In genomic region chr1:170331926-170332325, GRCm38 (mm10) we compare ENCODE assay signal across 37 mouse cellular contexts. TPM values are rescaled to one million over a fixed set of nuclear protein-coding genes. Genes with fewer than 3 reads are reported as not detected.
DNase-seq lines count a peak whose midpoint lies in the region; ATAC-seq and TF ChIP-seq lines count a peak whose summit lies in the region.
"Had no signal": no experiment of that assay in that cellular context is flagged by ENCODE, and none has a peak within 500 bp of the region (broad histone marks: within the 10 kb centered on the region; RNA-seq: fewer than 3 reads in every experiment).

No protein-coding gene starts in this region.

- no peak for TF ChIP-seq POLR2A in heart, adult 2 months (IDR thresholded peaks at IDR 0.05; ENCODE audit: insufficient read depth, low read depth, low read length)

- ATAC-seq in heart, embryonic 13.5 days (ENCODE audit: extremely low read depth, insufficient number of reproducible peaks, low FRiP score, low TSS enrichment) = no peak
- ATAC-seq: CD4-positive, CD25-positive, alpha-beta regulatory T cell, adult 4 months; forebrain, embryonic 13.5 days; forebrain, embryonic 16.5 days; hindbrain, postnatal 0 days; inflammation-experienced regulatory T-cells, adult 6 months; intestine, embryonic 16.5 days had no signal

- H3K9me3 ChIP-seq in heart, embryonic 10.5 days = no peaks in the 10 kb centered on the region
- H3K9me3 ChIP-seq in heart, embryonic 13.5 days = no peaks in the 10 kb centered on the region
- H3K9me3 ChIP-seq: embryonic facial prominence, embryonic 10.5 days; embryonic facial prominence, embryonic 13.5 days; forebrain, embryonic 13.5 days had no signal

- TF ChIP-seq EP300 in heart, adult 2 months (IDR thresholded peaks at IDR 0.05; ENCODE audit: insufficient read depth, low read depth, low read length) = no peak

- no peak for TF ChIP-seq CTCF in heart, adult 2 months (IDR thresholded peaks at IDR 0.05)
- no peak for TF ChIP-seq CTCF in left cerebral cortex, adult 2 months (IDR thresholded peaks at IDR 0.05)

- WGBS in heart, embryonic 10.5 days = 48% methylated on average over 6 of the region's 6 CpGs
- WGBS in heart, adult 2 months = 57% methylated on average over 6 of the region's 6 CpGs
- WGBS in heart, embryonic 13.5 days = 41% methylated on average over 6 of the region's 6 CpGs

- H3K27ac ChIP-seq in heart, embryonic 10.5 days = peak overlapping the region; percentile 44
- no peak overlapping the region for H3K27ac ChIP-seq in heart, adult 2 months
- H3K27ac ChIP-seq in heart, embryonic 13.5 days (replicated peaks) = 0 out of 2 replicates have a peak overlapping the region, but pooled peaks have one; percentile 33
- H3K27ac ChIP-seq in left cerebral cortex, adult 2 months = peak overlapping the region; percentile 56; the same call in 1 of the 2 replicates
- H3K27ac ChIP-seq: embryonic facial prominence, embryonic 10.5 days; embryonic facial prominence, embryonic 13.5 days; forebrain, embryonic 13.5 days; hindbrain, embryonic 14.5 days; hindbrain, postnatal 0 days had no signal

- H3K4me2 ChIP-seq in heart, embryonic 13.5 days = no peak overlapping the region
- H3K4me2 ChIP-seq: embryonic facial prominence, embryonic 13.5 days; forebrain, embryonic 13.5 days; hindbrain, embryonic 14.5 days had no signal

- peaks cover 38% of the 10 kb centered on the region for H3K36me3 ChIP-seq in heart, embryonic 10.5 days
- H3K36me3 ChIP-seq in heart, adult 2 months (ENCODE audit: control insufficient read depth, insufficient read depth, low read length) = no peaks in the 10 kb centered on the region
- peaks cover 33% of the 10 kb centered on the region for H3K36me3 ChIP-seq in heart, embryonic 13.5 days
- H3K36me3 ChIP-seq: embryonic facial prominence, embryonic 10.5 days; embryonic facial prominence, embryonic 13.5 days had no signal

- H3K79me2 ChIP-seq in heart, adult 2 months (replicated peaks; ENCODE audit: control insufficient read depth, insufficient read depth, low read length) = no peaks in the 10 kb centered on the region

- peaks cover 12% of the 10 kb centered on the region for H3K4me1 ChIP-seq in heart, embryonic 10.5 days
- H3K4me1 ChIP-seq in heart, adult 2 months (ENCODE audit: control insufficient read depth, insufficient read depth, low read length) = peaks cover 1% of the 10 kb centered on the region; the same call in 1 of the 2 replicates
- H3K4me1 ChIP-seq in heart, embryonic 13.5 days = peaks cover 20% of the 10 kb centered on the region
- H3K4me1 ChIP-seq: forebrain, embryonic 13.5 days had no signal

- H3K9ac ChIP-seq in heart, adult 2 months (ENCODE audit: low read depth, low read length) = no peak overlapping the region
- H3K9ac ChIP-seq in heart, embryonic 13.5 days = 0 out of 2 replicates have a peak overlapping the region, but pooled peaks have one; percentile 1
- H3K9ac ChIP-seq: embryonic facial prominence, embryonic 13.5 days; forebrain, embryonic 13.5 days; hindbrain, embryonic 14.5 days had no signal

- intact Hi-C loops in heart, adult 2 months (cut with DNase I) = no loop called here
- intact Hi-C loops in heart, postnatal 10 days (cut with DNase I) = no loop called here
- intact Hi-C loops in left cerebral cortex, adult 2 months (cut with DNase I) = no loop called here
- intact Hi-C loops in left cerebral cortex, postnatal 36 days (cut with DNase I) = no loop called here

- H3K4me3 ChIP-seq in heart, embryonic 10.5 days = no peak overlapping the region
- H3K4me3 ChIP-seq in heart, adult 2 months = no peak overlapping the region
- no peak overlapping the region for H3K4me3 ChIP-seq in heart, embryonic 13.5 days
- no peak overlapping the region for H3K4me3 ChIP-seq in left cerebral cortex, adult 2 months
- H3K4me3 ChIP-seq: embryonic facial prominence, embryonic 10.5 days; embryonic facial prominence, embryonic 13.5 days; erythroblast, embryonic 14.5 days; forebrain, embryonic 13.5 days had no signal

- DNase-seq in heart, embryonic 10.5 days (ENCODE audit: low spot score) = no peak
- DNase-seq in heart, adult 2 months = no peak
- no peak for DNase-seq in heart, postnatal 10 days
- DNase-seq in left cerebral cortex, adult 2 months (ENCODE audit: extremely low spot score in 1 of 2, low spot score in 2 of 2) = no peak
- no peak for DNase-seq in left cerebral cortex, postnatal 36 days (ENCODE audit: low spot score in 2 of 2)
- DNase-seq in brain, adult 2 months (ENCODE audit: low read depth, low spot score) = peak; percentile 52
- no peak for DNase-seq in kidney, adult 9 months
- DNase-seq: adrenal gland, adult 2 months; adrenal gland, postnatal 14 days; cerebellum, adult 11-12 months; cerebellum, adult 8-10 months; cerebellum, postnatal 10 days; cerebellum, postnatal 36 days; embryo, embryonic 11 days; gastrocnemius, postnatal 10 days; gastrocnemius, postnatal 36 days; heart, postnatal 4 days; kidney, adult 18-20 months had no signal

- no peaks in the 10 kb centered on the region for H3K27me3 ChIP-seq in heart, embryonic 10.5 days (ENCODE audit: insufficient read depth, poor library complexity, severe bottlenecking)
- no peaks in the 10 kb centered on the region for H3K27me3 ChIP-seq in heart, adult 2 months (ENCODE audit: control insufficient read depth, insufficient read depth, low read length)
- H3K27me3 ChIP-seq in heart, embryonic 13.5 days (replicated peaks) = no peaks in the 10 kb centered on the region
- H3K27me3 ChIP-seq: embryonic facial prominence, embryonic 13.5 days; forebrain, embryonic 13.5 days had no signal

RNA-seq across cellular contexts. Expression of gene Spata46, which starts 23.3 kb away (rescaled TPM):
- 2.0 and 3.6 TPM in 2 replicates for polyA plus RNA-seq in heart, embryonic 10.5 days (2016; fragmentation: Nextera tagmentation; extraction: Ambion mirVana)
- total RNA-seq in heart, adult 2 months (2021) = not detected
- polyA plus RNA-seq in heart, adult 2 months (2012; rRNA removed) = 0.51 TPM in 1 of 2 replicates, not detected in the other
- polyA plus RNA-seq in heart, embryonic 13.5 days (2015; fragmentation: Nextera tagmentation; extraction: Ambion mirVana) = 1.1 and 1.7 TPM in 2 replicates
- total RNA-seq in heart, postnatal 10 days (2021) = not detected
- total RNA-seq in left cerebral cortex, adult 2 months (2021) = not detected
- total RNA-seq in left cerebral cortex, postnatal 36 days (2021) = not detected
- total RNA-seq: adrenal gland, adult 2 months; adrenal gland, postnatal 14 days; adrenal gland, postnatal 4 days; gastrocnemius, adult 18-20 months; gastrocnemius, postnatal 10 days; gastrocnemius, postnatal 36 days; granulocyte monocyte progenitor cell, adult 5-6 weeks; heart, postnatal 4 days; hindbrain, postnatal 0 days; MEL had no signal
- polyA plus RNA-seq: adrenal gland, adult 2 months; brain, embryonic 14.5 days; C2C12; CD4-positive, CD25-positive, alpha-beta regulatory T cell, adult 4 months; cortical plate, adult 2 months; erythroblast, embryonic 14.5 days; inflammation-experienced regulatory T-cells, adult 6 months had no signal

RNA-seq across cellular contexts. Expression of gene Gm7694, which starts 25.8 kb away (rescaled TPM):
- 8.1 and 9.0 TPM in 2 replicates for polyA plus RNA-seq in heart, embryonic 10.5 days (2016; fragmentation: Nextera tagmentation; extraction: Ambion mirVana)
- 1 to 10 TPM; 9.2 to 9.3 TPM for total RNA-seq in heart, adult 2 months (2021)
- 7.7 and 7.9 TPM in 2 replicates for polyA plus RNA-seq in heart, adult 2 months (2012; rRNA removed)
- polyA plus RNA-seq in heart, embryonic 13.5 days (2015; fragmentation: Nextera tagmentation; extraction: Ambion mirVana) = 4.8 and 5.6 TPM in 2 replicates
- 1 to 10 TPM; 7.5 to 8.8 TPM for total RNA-seq in heart, postnatal 10 days (2021)
- 1 to 10 TPM; 2.5 to 3.6 TPM for total RNA-seq in left cerebral cortex, adult 2 months (2021)
- total RNA-seq in left cerebral cortex, postnatal 36 days (2021) = 1 to 10 TPM; 1.5 to 4.1 TPM
- polyA plus RNA-seq: CD4-positive, CD25-positive, alpha-beta regulatory T cell, adult 4 months; inflammation-experienced regulatory T-cells, adult 6 months had no signal

RNA-seq across cellular contexts. Expression of gene Sh2d1b1, which starts 54.8 kb away (rescaled TPM):
- 0.10 TPM in 1 of 2 replicates, not detected in the other for polyA plus RNA-seq in heart, embryonic 10.5 days (2016; fragmentation: Nextera tagmentation; extraction: Ambion mirVana)
- under 1 TPM; 0.09 to 0.18 TPM for total RNA-seq in heart, adult 2 months (2021)
- polyA plus RNA-seq in heart, adult 2 months (2012; rRNA removed) = 0.14 TPM in 1 of 2 replicates, not detected in the other
- 0.05 TPM in 1 of 2 replicates, not detected in the other for polyA plus RNA-seq in heart, embryonic 13.5 days (2015; fragmentation: Nextera tagmentation; extraction: Ambion mirVana)
- total RNA-seq in heart, postnatal 10 days (2021) = under 1 TPM; 0.10 to 0.12 TPM
- not detected for total RNA-seq in left cerebral cortex, adult 2 months (2021)
- not detected for total RNA-seq in left cerebral cortex, postnatal 36 days (2021)
- total RNA-seq: adrenal gland, postnatal 14 days; gastrocnemius, adult 18-20 months; gastrocnemius, postnatal 10 days; gastrocnemius, postnatal 36 days; hindbrain, postnatal 0 days; MEL had no signal
- polyA plus RNA-seq: CD4-positive, CD25-positive, alpha-beta regulatory T cell, adult 4 months; cortical plate, adult 2 months; embryonic facial prominence, embryonic 10.5 days; embryonic facial prominence, embryonic 13.5 days; erythroblast, embryonic 14.5 days; forebrain, embryonic 13.5 days; forebrain, embryonic 16.5 days; hindbrain, embryonic 11.5 days; hindbrain, embryonic 14.5 days; hindbrain, postnatal 0 days; inflammation-experienced regulatory T-cells, adult 6 months had no signal
